Mouse (Mus musculus): ENCODE results near the gene Ncor1.

Gene Ncor1

GRCm38 (mm10) chr11:62281601-62281997 lies 176.7 kb downstream of the Ncor1 start:
- in situ Hi-C loops (cut with MboI; ENCODE audit: unreplicated experiment in 2 of 2): loop anchor here (5.0 to 10.0 kb wide), 2 partner anchors 329 to 393 kb away; no protein-coding TSS in a partner anchor

GRCm38 (mm10) chr11:62280675-62281600 lies 177.4 kb downstream of the Ncor1 start, which contains the start of the genes Zswim7 and Ttc19:
Gene Zswim7, minus strand, starts transcription at chr11:62281375.
Gene Ttc19, plus strand, starts transcription at chr11:62281473.
- in situ Hi-C loops (cut with MboI; ENCODE audit: unreplicated experiment in 2 of 2): loop anchor here (5.0 to 10.0 kb wide), 2 partner anchors 329 to 394 kb away; no protein-coding TSS in a partner anchor

- in situ Hi-C loops (cut with MboI; ENCODE audit: unreplicated experiment in 2 of 2): loop anchor here (5.0 kb wide), 3 partner anchors 151 to 331 kb away; no protein-coding TSS in a partner anchor
Observed at GRCm38 (mm10) chr11:62278027-62278426, 180.3 kb downstream of the Ncor1 start.

- in situ Hi-C loops (cut with MboI; ENCODE audit: unreplicated experiment in 2 of 2): loop anchor here (5.0 kb wide), 3 partner anchors 150 to 330 kb away; no protein-coding TSS in a partner anchor
Observed at GRCm38 (mm10) chr11:62277086-62277485, 181.3 kb downstream of the Ncor1 start.

- in situ Hi-C loops (cut with MboI; ENCODE audit: unreplicated experiment in 2 of 2): no loop called here
Observed at GRCm38 (mm10) chr11:62270851-62271250, 187.5 kb downstream of the Ncor1 start.

- in situ Hi-C loops (cut with MboI; ENCODE audit: unreplicated experiment in 2 of 2): no loop called here
Observed at GRCm38 (mm10) chr11:62269097-62269496, 189.2 kb downstream of the Ncor1 start.

GRCm38 (mm10) chr11:62268381-62268780 lies 190.0 kb downstream of the Ncor1 start:
- in situ Hi-C loops (cut with MboI; ENCODE audit: unreplicated experiment in 2 of 2): no loop called here

- in situ Hi-C loops (cut with MboI; ENCODE audit: unreplicated experiment in 2 of 2): no loop called here
Observed at GRCm38 (mm10) chr11:62266466-62267214, 191.7 kb downstream of the Ncor1 start.
